Mouse (Mus musculus) thymus, postnatal 10 days (tissue): ENCODE measurements around the gene Htr6.

ENCODE experiments used
- DNase-seq, 2 experiments: peaks; one replicate each; pipeline ENCODE4 v3.0.0; 2021; ENCODE audit warnings: low spot score in 2 of 2

Gene Htr6

DNA sequence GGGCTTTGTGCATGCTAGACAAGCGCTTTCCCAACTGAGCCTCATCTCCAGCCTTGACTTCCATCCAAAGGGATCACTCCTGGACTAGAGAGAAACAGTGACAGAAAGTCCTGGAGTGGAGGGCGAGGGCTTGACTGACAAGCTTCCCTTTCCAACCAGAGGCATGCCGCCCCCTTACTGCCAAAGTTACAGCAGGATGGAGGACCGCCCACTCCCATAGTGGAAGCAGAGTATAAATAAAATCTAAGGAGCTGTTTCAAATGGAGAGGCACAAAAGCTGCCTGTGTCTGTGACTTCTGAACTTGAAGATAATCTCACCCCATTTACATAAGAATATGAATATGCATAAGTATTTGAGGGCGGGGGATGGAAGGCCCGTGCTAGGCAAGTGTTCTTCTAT lies 26.9 kb downstream of the Htr6 start:
- DNase-seq = no peak

DNA sequence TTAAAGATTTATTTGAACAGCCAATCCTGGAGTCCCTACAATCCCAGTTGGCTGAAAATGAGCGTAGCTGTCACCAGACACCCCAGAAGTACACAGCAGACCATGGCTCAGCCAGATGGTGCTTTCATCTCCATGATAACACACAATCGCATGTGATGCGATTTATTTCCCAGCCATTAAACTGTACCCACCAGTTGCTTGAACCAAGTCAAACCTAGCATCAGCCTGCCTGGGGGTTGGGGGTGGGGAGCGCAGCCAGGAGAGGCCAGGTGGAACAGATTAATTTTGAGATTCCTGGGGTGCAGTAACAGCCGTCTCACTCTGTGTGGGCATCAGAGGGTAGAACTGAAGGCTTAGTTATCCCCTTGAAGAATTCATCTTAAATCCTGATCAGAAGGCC lies 29.0 kb downstream of the Htr6 start:
- DNase-seq = no peak

DNA sequence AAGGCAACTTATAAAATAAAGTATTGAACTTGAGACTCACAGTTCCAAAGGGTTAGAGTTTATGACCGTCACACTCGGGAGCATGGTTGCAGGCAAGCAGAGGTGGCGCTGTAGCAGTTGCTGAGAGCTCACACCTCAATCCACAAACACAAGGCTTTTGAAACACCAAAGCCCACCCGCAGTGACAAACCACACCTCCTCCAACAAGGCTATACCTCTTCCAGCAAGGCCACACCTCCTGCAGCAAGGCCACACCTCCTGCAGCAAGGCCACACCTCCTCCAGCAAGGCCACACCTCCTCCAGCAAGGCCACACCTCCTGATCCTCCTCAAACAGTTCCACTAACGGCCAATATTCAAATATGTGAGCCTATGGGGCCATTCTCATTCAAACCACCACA lies 30.8 kb downstream of the Htr6 start:
- DNase-seq = no peak

DNA sequence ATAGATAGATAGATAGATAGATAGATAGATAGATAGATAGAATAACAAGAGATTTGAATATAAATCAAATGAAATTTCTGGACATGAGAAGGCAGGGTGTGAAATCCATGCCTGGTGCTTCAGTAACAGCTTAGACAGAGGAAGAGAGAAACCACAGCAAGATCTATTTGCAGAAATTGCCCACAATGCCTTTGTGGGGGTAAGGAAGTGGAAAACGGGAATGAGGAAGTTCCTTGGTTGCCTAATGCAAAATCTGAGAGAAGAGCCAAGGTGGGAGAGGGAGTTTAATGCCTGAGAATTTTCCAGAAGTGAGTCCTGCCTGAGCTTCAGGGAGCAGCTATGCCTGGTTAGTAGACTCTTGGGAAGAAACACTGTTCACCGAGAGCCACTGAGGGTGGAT lies 31.8 kb downstream of the Htr6 start:
- DNase-seq = no peak

DNA sequence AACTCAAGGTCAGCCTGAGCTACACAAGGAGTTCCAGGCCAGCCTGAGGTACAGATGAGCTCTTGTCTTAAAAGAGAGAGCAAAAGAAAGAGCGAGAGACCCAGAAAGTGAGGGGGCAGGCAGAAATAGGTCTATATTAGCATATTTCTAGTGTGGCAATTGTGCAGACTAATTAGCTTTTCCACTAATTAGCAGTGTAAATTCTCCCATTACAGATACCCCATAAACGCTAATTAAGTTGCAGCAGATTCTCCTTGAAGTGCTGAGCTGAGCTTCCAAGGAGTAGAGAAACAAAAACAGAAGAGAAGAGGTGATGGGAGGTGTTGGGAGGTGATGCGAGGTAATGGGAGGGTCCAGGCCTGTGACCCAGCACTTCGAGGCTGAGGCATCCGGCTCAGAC lies 32.8 kb downstream of the Htr6 start:
- no peak for DNase-seq

DNA sequence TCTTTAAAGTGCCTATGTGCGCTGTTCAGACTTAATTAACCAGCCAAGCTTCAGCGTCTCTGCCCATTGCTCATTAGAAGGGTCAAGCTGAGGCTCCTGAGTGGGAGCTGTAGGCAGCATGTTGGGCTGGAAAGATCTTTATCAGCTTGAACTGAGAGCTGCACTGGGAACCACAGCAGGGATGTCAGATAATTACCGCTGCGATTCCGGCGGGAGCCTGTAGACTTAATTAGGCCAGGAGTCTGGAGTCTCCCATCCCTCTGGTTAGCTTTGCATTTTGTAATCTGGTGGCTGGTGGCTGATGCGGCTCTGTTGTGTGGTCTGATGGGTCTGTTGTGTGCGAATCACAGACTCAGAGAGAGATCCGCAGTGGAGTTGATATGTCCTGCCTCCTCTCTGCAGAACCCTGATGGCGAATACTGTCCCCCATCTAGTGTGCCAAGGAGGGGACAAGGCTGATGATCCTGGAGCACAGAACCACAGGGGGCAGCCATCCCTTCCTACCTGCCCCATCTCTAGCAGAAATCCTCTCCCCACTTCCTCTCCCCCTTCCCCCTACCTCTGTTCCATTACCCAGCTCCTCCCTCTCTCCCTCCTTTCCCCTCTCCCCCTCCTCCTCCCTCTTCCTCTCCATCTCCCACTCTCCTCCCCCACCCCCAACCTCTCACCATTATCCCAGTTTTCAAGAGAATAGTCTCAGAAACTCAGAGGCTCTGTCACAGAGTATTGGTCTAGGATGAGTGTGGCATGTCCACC lies 35.1 kb downstream of the Htr6 start:
- DNase-seq = no peak

DNA sequence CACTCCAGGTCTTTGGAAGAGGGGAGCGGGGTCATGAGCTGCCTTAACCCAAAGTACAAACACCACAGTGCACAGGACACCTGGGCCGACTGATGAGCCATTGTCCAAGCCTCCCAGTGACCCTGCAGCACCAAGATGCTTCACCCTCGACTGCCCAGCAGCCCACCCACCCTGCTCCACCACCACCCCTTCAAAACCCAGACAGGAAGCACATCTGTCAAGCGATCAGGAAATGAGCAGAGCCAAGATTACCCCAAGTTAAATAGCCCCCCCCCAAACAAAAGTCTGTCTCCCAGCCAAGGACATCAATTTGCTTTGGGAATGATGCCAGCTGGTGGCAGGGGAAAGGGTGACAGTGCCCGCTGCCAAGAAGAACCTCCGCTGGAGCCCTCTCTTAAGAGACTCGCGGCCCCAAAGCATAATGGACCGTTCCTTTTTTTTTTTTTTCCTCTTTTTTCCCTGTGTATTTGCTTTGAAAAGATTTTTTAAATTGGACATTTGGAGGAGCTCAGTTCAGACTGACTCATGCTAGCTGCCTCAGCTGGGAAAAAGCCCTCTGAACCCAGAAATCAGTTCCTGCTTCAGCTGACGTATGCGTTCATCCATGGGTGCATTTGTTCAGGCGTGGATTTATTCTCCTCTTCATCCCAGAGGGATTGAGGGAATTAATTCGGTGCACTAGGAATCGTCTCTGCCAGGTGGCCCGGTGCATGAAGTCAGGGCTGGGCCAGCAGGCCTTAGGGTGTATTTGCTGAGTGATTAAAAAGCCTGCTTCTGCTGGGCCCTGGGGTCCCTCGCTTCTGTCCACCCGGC lies 37.4 kb downstream of the Htr6 start:
- DNase-seq = no peak

DNA sequence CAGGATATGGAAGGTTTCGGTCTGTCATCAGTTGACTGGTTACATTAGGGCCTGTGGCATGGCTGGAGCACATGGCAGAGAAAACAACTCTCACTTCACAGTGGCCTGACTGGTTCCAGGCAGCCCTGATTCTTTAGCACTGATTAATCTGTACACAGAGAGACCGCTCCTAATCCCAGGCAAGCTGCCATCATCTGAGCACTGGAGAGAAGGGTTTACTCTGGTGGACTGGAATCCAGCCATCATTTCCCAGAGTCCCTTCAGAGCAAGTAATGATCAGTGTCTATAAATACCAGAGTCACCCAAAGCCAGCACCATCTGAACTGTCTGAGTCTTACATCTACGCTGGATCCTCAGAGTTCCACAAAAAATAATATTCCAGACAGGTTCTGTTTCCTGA lies 39.6 kb downstream of the Htr6 start:
- no peak for DNase-seq

DNA sequence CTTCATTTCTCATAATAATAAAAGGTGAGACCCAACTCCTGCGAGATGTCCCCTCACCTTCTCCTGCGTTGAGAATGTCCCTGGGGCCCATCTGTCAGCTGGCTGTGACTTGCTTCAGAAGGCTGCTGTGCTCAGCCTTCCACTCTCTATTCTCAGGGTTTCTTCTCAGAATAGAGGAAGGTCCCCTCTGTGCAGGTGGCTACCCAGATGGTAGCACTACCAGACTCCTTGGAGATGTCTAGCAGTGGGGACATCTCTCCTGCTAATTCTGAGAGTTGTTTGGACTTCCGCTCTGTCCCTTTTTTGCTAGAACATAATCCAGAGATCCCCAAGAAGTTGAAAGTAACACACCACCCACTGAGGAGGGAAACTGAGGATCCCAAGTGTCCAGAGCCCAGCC lies 40.4 kb downstream of the Htr6 start:
- DNase-seq = no peak

DNA sequence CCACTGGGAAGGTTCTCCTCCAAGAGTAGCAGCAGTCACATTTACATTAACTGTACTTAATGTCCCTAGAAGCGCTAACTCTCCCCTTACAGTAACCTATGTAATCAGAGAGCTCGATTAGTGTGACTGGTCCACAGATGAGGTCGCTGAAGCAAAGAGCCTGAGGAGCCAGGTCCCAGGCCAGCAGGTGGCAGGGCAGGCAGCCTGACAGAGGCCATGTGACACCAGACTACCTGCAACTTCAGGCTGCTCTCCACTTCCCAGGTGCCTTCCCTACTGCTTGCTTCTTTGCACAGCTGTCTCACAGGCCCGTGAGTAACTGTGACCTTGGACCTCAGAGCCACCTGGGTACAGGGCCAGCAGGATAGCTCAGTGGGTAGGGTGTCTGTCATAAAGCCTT lies 40.8 kb downstream of the Htr6 start:
- DNase-seq = no peak

DNA sequence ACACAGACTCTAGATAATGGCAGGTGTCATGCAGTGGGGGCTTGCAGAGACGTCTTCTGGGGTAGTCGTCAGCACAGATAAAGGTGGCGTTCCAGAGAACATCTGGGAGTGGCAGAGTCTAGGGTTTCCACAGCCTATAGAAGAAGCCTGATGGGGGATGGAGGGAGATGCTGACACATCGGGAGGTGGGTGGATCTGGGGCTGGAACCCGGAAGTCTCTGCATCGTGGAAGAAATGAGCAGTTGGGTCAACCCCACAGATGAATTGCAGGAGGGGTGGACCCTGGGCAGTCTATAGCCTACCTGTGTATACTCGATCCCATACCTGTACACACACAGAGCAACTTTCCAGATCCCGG lies 41.4 kb downstream of the Htr6 start:
- no peak for DNase-seq

DNA sequence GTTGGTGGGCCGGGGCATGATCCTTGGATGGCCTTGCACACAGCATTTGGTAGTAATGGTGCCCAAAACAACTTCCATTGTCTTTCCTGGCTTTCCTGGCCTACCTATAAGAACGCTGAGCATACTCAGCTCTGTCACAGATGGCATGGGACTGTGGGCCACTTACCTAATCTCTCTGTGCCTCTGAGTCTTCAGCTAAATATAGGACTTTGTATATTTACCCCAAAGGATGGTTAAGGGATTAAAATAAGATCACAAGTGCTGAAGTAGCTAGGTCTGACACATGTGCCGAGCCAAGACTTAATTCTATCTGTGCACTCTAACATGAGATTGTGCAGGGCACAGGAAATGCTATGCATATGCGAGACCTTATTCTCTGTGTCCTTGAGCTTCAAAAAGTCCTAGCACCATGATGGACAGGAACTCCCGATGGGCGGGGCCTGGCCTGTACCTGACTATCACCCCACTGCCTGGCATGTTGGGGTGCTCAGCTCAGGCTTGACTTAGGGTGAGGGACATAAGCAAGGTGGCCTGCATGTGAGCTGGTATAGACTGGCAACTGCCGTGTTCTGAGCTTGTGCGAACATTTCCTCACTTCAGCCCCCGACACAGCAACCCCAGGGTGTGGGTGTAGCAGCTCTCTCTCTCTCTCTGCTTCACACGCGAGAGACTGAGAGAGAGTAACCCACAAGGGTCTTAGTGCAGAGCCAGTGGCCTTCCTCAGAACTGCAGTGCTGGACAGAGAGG lies 41.9 kb downstream of the Htr6 start:
- no peak for DNase-seq

DNA sequence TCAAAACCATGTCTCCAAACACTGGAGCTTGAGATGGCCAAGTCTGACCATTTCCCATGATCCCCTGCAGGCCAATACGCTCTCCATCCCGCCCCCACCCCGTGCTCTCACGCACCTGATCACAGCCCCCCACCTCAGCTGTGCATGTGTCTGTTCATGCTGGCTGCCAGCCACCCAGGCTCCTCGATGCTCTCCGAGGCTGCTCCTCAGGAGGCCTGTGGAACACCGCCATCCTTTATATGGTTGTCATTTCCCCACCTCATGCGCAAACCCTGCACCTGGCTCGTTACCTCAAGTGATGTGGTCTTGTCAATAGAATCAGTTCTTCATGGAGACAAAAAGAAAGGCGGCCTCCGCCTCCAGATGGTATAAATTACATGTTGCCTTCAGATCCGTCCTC lies 42.8 kb downstream of the Htr6 start:
- no peak for DNase-seq

DNA sequence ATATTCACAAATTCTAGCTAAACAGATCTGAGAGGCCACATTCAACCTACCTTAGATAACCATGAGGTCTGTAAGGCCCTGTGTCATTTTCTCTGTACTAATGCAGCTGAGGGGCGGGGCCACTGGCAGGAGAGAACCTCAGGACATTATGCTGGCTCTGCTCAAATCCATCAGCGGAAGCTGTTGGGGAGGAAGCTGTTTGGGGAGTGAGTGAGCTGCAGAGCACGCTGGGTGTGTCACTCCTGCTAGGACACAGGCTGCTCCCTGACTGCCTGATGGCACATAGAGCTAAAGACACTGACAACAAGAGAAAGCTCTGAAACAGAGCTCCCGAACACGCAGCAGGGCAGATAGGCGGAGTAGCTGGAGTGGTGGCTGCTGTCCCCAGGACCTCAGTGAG lies 44.7 kb downstream of the Htr6 start:
- no peak for DNase-seq

DNA sequence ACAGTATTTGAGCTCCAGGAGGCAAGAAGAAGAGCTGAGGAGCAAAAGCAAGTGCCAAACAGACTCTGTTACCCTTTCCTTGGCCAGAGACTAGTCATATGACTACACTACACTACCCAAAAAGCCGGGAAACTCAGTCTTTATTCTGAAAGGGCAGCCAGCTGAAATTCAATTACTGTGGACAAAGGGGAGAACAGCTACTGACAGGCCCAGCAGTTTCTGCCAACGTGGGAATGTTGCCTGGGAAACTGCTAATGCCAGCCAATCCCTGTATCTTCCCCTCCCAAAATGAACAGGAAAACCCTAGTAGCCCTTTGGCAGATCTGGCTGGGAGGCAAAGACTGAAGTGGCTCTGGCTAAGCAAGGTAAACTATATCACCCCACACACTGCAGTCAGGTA lies 51.0 kb downstream of the Htr6 start:
- no peak for DNase-seq

DNA sequence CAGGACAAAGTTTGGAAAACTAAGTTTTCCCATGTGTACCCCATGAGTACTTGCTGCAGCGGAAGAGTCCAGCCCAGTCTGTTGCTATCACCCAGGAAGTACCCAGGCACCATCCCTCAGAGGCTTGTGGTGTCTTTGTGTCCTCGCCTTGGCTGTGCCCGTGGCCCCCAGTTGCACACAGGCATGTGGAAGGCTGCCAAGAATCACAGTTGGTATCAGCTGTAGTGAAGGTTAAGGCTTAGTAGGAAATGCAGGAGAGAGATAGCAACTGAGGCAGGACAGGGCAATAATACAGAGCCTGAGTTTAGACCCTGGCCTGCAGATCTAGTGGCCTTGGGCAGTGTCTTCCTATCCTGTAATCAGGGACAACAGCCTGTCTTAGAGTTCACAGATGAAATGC lies 55.0 kb downstream of the Htr6 start:
- no peak for DNase-seq

DNA sequence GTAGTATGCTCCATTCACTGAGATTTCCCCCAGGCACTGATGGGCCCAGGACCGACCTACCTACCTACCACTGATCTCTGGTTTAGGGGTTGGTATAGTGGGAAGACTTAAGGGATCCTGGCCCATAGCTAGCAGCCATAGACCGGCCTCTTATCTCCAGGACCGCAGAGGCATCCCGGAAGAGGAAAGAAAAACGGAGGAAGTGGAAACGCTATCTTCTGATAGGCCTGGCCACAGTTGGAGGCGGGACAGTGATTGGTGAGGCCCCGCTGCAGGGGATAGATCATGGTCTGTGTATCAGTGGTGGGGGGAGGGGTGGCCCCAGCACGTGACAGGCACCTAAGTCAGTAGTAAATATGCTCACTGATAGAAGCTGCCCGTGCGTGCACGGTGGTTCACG lies 56.0 kb downstream of the Htr6 start:
- no peak for DNase-seq

DNA sequence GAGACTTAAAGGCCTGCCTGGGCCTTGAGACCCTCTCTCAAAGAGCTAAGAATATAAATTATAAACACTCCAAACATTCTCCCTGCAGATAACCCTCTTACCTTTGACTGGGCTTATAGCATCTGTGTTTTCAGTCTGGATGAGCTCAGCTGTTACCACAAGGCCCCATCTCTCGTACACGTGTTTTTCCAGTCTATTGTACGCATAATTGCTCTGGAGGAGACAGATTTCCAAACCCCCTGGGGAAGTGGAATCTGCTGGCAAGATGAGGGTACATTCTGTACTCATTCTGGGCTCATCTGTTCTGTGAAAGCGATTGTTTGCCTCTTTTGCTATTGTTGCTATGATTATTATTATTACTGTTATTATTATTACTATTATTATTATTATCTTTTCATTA lies 56.4 kb downstream of the Htr6 start:
- DNase-seq = no peak

DNA sequence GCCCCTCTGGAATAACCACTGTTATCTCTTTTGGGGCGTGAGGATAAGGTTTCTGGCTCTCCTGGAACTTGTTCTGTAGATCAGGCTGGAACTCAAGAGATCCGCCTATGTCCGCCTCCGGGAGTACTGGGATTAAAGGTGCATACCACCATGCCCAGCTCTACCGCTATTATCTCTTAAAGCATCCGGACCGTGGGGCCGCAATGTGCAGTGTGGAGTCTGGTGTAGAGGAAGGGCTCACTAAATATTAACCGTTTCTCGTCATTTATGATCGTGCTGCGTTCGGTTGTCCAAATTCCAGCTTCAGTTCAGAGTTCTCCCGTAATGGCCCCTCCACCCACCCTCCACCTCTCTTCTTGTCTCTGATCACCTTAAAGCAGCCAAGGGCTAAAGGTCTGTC lies 57.0 kb downstream of the Htr6 start:
- DNase-seq = no peak

DNA sequence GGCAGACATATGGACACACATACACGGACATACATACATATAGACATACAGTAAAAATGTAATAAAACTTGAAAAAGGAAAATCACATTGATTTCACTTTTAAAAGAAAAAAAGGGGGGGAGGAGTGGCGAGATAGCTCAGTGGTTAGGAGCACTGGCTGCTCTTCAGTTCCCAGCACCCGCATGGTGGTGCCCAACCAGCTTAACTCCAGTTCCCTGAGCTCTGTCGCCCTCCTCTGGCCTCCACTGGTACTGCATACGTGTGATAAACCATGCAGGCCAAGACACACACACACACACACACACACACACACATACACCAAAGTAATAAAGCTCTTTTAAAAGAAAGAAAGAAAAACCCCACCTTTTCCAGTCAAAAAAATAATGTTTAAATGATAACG lies 60.6 kb downstream of the Htr6 start:
- no peak for DNase-seq

DNA sequence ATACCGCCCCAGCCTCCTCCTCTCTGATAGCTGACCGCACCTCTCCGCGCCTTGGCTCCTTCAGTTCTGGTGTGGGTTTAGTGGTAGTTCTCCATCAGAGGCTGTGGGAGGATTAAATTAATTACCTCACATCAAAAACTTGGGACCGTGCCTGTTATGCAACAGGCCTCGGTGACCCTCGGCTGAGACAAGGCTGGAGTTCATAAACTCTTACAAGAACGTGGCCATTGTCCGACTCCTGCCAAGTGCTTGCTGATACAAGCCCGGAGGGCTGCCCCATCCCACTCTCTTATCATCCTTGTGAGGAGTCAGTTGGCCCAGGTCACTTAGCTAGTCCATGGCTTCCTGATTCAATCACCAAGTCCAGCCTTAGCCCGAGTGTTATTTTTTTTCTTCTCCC lies 62.1 kb downstream of the Htr6 start:
- no peak for DNase-seq

DNA sequence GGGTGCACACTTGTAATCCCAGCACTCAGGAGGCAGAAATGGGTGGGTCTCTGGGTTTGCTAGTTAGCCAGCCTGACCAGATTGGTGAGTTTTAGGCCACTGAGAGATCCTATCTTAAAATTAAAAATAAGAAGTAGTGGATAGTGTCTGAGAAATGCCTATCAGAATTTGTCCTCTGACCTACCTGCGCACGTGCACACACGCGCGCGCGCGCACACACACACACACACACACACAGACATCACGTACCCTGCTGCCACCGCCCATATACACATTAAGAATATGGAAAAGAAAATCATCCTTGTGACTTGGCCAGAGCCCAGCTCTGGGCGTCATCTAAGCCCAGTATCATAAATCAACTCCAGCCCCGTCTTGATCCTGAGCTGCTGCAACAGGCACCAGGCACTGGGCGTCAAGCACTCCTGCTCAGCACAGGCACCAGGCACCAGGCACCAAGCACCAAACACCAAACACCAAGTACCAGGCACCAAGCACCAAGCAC lies 64.1 kb downstream of the Htr6 start:
- no peak for DNase-seq
